Mouse (Mus musculus) spleen, adult 12 weeks (tissue): ENCODE measurements around the gene Gadd45g.

ENCODE experiments used
- DNase-seq: peaks from one replicate; pipeline ENCODE4 v3.0.0; 2022; ENCODE audit warnings: low spot score

The Gadd45g gene

DNA sequence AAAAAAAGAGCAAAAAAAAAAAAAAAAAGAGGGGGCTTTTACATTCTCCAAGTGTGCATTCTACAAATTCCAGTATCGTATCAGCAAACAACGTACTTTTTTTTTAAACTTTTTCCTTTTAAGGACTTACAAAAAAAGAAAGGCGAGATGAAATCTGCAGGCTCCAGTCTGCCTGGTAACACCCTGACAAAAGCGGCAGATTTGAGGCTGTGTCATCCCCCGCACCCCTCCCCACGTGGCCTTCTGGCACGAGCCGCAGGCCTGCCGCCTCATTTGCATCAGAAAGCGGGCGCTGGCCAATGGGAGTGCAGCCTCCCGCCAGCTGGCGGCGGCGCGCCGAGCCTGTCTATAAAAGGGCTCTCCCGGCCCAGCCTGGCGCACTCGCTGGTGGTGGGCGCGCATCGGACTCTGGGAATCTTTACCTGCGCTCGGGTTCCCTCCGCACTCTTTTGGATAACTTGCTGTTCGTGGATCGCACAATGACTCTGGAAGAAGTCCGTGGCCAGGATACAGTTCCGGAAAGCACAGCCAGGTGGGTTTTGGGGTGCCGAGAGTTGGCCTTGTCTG, at the start of gene Gadd45g:
Gene Gadd45g, plus strand, starts transcription at position 378 of the 567 bp plus-strand sequence.
- peak; percentile 83 for DNase-seq

DNA sequence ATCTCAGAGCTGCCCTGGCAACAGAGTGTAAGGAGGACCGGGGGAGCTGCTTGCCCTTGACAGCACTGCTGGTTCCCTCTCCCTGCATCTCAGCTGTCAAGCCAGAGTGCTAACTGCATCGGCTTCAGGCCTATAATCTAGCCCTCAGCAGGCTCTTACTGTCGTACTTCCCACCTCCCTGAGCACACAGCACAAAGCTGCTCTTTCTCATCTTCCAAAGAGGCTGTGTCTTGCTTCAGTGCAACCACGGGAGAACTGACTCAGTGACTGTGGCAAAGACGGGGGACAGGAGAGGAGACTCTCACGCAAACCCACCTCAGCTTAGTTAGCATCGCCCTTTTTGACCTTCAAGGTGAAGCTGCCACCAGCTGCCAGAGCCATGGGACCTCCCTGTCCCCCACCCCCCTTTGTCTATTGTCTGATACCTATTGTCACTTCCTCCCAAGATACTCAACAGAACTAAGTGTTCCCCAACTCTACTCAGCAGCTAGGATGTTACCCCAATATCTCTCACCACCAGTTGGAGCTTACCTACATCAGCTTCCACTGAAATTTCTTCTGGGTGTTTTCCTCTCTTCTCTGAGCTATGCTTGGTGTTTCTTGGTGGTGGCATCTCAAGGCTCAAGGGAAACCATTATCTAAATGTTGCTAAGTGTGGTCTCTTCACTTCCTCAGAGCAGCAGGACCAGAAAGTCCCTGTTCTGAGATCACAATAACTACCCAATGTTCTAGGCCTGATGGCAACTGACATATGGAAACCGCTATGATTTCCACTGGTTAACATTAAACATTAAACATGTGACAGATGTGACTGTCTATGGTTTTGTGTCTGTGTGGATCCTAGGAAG, 48.4 kb upstream of the Gadd45g start:
- DNase-seq: no peak

DNA sequence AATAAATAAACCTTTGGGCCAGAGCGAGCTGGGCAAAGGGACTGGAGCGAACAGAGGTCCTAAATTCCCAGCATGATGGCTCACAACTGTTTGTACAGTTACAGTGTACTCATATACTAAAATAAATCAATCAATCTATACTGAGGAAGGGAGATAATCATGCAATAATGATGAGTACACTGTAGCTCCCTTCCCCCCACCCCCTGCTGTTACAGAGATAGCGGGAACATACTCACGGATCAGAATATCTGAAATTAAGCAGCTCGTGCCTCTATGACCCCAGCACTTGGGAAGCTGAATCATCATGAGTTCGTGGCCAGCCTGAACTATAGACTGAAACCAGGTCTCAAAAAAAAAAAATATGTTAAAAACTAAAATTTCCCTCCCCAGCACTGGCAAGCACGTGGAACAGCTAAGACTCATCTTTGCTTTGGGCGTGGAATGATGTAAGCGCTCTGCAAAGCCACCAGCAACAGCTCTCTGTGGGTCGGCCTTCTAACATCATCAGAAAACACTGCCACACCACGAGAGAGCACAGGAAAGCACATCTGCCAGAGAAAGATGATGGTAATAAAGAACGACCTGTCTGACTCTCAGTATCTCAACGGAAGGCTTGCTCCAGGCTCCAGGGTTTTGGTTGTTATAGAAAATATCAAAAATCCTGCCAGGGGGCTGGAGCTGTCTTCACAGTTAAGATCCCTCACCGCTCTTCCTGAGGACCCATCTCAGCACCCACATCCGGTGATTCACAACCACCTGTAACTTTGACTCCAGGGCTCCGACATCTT, 46.5 kb upstream of the Gadd45g start:
- DNase-seq: no peak

GRCm38 (mm10) chr13:51800921-51801320, 45.6 kb upstream of the Gadd45g start:
- DNase-seq: peak; percentile 36

DNA sequence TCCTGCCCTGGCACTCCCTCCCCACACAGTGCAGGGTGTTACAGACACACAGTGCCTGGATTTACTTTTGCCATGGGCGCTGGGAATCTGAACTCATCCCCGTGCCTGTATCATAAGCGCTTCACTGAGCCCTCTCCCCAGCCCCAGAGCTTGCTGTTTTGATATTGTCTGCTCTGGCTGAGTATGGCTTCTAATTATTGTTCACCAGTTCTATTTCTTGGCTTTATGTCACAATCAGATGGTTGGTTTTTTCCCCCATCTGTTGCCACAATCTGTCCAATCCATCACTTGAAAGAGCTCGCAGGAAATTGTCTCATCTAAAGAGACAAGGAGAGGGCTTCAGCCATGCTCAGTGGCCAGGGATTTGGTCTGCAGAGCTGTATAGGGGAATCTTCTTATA, 40.8 kb upstream of the Gadd45g start:
- DNase-seq: no peak

DNA sequence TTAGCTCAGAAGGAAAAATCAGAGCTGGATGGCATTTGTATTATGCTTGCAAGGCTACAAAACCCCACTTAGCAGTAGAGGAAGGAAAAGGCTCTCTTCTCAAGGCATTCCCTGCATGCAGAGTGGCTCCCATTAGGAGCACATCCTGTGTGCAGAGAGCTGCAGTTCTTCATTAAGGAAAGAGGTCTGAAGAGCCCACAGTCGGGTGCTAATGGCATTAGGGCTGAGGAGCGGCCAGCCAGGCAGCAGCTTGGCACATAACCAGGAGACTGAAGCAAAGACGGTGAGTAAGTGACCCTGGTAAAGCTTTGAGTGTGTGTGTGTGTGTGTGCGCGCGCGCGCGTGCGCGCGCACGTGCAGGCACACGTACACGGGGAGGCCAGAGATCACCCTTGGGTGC, 40.3 kb upstream of the Gadd45g start:
- no peak for DNase-seq

DNA sequence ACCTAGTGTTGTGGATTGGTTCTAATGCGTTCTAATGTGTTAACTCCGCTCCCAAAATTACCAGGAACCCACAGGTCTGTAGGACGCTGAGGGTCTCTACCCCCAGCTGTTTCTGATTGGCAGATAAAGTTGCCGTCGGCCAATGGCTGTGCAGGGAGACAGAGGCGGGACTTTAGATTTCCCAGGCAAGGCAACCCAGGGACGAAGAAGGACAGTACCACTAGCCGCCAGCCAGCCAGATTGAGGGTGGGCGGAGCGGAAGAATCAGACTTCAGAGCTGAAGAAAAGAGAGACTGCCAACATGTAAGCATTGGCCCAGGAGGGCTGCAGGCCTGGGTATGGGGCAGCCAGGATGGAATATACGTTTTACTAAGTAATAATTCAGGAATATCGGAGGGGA, 38.3 kb upstream of the Gadd45g start:
- DNase-seq: no peak

- peak; percentile 42 for DNase-seq
Observed at GRCm38 (mm10) chr13:51813621-51814615, 32.6 kb upstream of the Gadd45g start.

DNA sequence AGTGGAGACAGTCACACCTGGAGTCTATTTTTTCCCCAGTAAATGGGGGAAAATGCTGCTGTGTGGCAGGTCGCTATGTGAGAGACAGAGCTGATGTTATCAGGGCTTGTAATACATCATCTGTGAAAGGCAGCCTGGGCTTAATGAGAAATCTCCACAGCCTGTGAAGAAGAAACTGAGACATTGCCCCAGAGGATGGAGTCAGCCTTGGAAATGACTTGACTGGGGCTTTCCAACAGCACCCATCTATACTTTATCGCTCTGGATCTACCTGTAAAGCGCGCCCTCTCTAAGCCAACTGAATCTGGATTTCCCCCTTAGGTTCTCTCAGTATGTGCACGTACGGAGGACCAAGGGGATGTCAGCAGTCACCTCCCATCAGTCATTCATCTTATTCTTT, 31.8 kb upstream of the Gadd45g start:
- no peak for DNase-seq

DNA sequence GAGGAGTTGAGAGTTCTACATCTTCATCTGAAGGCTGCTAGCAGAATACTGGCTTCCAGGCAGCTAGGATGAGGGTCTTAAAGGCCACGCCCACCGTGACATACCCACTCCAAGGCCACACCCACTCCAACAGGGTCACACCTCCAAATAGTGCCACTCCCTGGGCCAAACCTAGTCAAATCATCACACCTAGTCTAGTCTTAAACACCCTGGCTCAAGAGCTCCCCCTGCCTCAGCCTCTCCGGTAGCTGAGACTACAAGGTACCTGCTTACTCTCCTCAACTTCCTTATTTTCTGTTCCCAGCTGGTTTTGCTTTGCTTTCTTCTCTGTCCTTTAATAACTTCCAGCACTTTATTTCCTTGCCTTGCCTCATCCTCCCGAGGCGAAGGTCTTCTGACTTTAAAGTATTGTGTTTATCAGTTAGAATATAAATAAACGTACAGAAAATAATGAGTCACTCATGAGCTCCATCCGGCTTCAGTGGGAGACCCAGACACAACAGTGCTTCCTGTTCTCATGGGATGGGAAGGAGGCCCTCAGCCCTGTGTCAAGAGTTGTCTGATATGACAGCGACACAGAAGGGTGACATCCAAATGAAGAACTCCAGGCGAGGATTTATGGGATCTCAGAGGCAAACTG, 30.5 kb upstream of the Gadd45g start:
- DNase-seq: peak; percentile 57

DNA sequence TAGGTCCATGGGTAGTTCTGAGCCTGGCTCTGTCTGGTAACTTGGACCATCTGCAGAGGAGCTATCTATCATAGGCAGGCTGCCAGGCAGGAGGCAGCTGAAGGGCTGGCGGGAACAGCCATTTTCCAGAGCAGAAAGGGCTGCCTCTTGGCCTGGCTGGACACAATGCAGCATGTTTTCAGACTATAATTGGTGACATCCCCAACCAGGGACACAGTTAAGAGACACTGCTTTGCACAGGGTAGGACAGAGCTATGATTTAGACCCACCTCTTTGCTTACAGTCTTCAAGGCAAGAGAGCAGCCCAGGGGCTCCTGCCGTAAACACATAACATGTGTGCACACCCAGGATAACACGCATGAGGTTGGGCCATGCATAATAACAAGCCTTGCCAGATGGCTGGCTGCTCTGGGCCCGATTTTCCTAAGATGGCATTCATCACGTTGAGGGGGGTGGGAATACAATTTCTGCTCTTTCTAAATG, 29.9 kb upstream of the Gadd45g start:
- no peak for DNase-seq

DNA sequence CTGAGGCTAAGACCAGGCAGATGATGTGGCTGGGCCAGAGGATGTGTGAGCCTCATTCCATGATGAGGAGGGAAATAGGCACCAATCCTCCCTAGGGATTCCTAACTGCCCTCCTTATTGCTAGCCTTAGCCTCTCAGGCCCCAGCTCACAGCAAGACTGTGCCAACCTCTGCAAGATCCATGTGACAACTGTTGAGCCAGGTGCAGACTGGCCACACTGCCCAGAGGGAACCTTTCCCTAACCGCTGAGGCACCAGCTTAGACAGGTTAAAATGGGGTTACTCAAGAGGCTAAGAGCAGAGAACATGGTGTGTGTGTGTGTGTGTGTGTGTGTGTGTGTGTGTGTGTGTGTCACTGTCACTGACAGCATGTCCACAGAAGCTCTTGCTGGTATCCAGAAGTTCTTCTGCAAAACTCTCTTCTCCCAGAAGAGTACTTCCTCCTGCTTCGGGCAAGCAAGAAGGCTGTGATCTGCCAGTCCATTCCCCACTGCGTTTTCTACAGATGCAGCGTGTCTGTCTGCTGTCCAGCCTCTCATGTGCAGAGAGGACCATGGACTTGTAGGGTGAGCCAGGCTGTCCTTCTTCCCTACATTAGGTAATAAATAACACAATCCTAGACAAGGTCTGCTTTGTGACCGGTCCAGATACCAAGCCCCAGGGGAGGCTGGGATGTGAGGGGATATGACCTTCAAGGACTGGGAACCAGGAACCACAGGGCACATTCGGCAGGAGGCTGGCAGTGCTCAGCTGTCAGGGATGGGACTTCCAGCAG, 28.1 kb upstream of the Gadd45g start:
- DNase-seq: no peak

DNA sequence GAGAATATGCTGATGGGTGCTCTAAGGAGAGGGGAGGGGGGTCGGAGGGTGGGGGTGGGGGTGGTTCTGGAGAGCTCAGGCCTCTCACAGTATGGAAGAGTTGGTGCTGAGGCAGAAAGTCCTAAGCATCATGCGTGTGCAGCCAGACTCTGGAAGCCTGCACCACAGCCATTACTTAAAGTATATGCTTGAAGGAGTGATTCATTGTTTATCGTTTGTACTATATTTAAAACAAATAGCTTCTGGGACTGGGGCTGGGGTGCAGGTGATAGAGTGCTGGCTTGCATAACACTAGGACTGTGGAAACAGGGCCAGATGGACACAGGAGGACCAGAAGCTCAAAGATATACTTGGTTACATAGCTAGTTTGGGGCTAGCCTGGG, 27.5 kb upstream of the Gadd45g start:
- DNase-seq: no peak

- DNase-seq: no peak
Observed at GRCm38 (mm10) chr13:51819351-51819750, 27.1 kb upstream of the Gadd45g start.

DNA sequence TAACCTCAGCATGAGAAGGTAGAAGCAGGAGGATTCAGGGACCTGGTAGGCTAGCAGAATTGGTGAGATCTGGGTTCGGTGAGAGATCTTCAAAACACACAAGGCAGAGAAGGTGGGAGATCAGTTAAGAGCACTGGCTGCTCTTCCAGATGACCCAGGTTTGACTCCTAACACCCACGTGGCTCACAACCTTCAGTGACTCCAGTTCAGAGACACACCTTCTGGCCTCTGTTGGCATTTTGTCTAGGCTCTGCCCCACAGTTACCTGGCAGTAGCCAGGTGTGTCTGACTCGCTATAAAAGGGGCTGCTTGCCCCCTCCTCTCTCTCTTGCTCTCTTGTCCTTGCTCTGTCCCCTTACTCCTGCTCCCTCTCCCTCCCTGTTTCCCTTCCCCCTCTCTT, 24.5 kb upstream of the Gadd45g start:
- no peak for DNase-seq

- no peak for DNase-seq
Observed at GRCm38 (mm10) chr13:51823822-51824495, 22.5 kb upstream of the Gadd45g start.

- no peak for DNase-seq
Observed at GRCm38 (mm10) chr13:51830744-51831450, 15.6 kb upstream of the Gadd45g start.

- DNase-seq: no peak
Observed at GRCm38 (mm10) chr13:51832491-51832890, 14.0 kb upstream of the Gadd45g start.

DNA sequence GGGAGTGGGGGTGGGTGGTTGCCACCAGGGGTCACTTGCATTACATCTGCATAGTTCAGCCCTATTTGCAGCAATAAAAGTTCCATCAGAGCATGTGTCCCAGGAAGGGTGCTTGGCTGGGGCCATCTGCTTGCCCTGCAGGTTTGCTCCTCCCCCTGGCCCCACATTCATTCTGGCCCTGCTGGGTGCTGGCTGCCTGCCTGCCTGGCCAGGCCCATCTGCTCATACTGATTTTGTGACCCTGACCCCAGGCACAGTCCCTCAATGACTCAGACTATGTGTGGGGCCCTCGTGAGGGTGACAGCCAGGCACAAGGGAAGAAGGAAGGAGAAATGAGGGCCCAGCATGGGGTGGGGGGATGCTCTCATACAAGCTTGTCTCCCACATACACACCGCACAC, 12.9 kb upstream of the Gadd45g start:
- DNase-seq: no peak
